Mouse (Mus musculus): ENCODE data around the gene Vmn2r15.

Gene Vmn2r15

DNA sequence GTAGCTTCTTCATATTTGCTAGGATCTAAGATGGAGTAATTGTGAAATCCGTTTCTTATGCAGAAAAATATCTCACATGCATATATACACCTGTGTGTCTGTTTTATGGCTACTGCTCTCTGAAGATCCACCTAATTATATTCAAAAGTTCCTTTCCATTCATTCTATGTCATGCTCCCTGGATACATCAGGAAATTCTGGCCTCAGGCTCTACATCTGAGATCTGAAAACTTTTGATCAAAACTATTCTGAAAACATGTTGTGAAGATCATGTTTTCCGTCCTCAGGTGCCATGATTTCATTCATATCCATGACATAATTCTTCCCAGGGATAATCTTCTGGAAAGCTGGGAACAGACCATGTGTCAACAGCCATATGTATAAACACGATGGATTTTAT, at the start of gene Vmn2r15:
Gene Vmn2r15 (minus strand): TSS at position 101 of the 400 bp plus-strand sequence.
- DNase-seq (ENCODE audit: low spot score): no peak

DNA sequence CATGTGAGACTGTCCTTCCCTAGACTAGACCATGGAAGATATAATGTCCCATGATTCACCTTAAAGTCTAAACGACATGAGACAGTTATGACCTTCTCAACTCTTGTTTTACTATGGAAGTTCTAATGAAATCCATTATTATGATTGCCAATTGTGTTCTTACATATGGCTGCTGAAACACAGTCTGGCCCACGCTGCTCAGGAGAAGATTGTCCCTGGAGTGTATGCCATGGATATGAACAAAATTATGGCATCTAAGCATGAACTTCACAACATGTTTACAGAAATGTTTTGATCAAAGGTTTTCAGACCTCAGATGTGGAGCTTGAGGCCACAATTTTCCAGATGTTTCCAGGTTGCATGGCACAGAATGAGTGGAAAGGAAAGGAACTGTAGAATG, 32.4 kb upstream of the Vmn2r15 start, which contains the start of gene Vmn2r16:
Gene Vmn2r16 (plus strand): TSS at position 301 of the 400 bp plus-strand sequence.
- no peak for DNase-seq (ENCODE audit: low spot score)

DNA sequence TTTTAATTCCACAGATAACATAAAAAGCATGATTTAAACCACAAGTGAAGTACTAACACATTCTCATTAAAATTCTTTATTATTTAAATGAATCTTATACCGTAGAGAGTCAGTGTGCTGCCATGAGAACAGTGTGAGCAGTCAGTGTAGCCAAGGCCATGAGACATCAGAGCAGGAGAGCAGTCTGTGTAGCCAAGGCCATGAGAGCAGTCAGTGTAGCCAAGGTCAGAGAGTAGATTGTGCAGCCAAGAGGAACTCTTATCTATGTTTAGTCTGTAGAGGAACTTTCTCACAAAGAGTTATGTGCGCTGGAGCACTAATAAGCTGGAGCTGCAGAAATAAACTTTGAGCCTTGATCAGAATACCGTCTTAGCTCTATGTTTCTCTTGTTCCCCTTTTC, 2.8 kb downstream of the Vmn2r15 start:
- no peak for DNase-seq (ENCODE audit: low spot score)

Data from ovary, postnatal 14 days (tissue).